Mouse (Mus musculus): Measurements from ENCODE around the gene Ube2j1.

GRCm38 (mm10) chr4:33007443-33008217, 23.6 kb upstream of the Ube2j1 start:
- TF ChIP-seq CTCF (IDR thresholded peaks at IDR 0.05; ENCODE audit: borderline replicate concordance, insufficient read depth, low read length) = no peak
- no peak for TF ChIP-seq POLR2A (IDR thresholded peaks at IDR 0.05; ENCODE audit: low read depth, low read length)
